Mouse (Mus musculus) embryonic fibroblast, embryonic 13.5 days (primary cell): ENCODE results near the gene Akap5.

Source experiments
- CTCF ChIP-seq: IDR thresholded peaks from 2 replicates; pipeline ENCODE4 v1.5.1; 2011; ENCODE audit warnings: mild to moderate bottlenecking, control low read depth, low read length, moderate library complexity, borderline replicate concordance; ENCODE audit not compliant: insufficient read depth
- POLR2A ChIP-seq: IDR thresholded peaks from 2 replicates; pipeline ENCODE4 v1.6.1; 2011; ENCODE audit warnings: low read depth, mild to moderate bottlenecking, control low read depth, low read length, moderate library complexity

GRCm38 (mm10) chr12:76377726-76378125 is 53.0 kb downstream of the Akap5 start:
- TF ChIP-seq CTCF (no peak), POLR2A (no peak)
